Mouse (Mus musculus) NIH3T3 (cell line): Measurements from ENCODE around the gene Srd5a3.

Experiments
- DNase-seq: peaks from one replicate; pipeline ENCODE4 v3.0.0-alpha.2; 2012; ENCODE audit warnings: low read depth

The Srd5a3 gene

GRCm38 (mm10) chr5:76193075-76193474 is 53.0 kb downstream of the Srd5a3 start:
- no peak for DNase-seq

- peak; percentile 9 for DNase-seq
These were observed 54.4 kb downstream of the Srd5a3 start for GRCm38 (mm10) chr5:76194377-76194945.

- no peak for DNase-seq
These were observed 59.3 kb downstream of the Srd5a3 start for GRCm38 (mm10) chr5:76199346-76199745.

GRCm38 (mm10) chr5:76203171-76203570 is 63.1 kb downstream of the Srd5a3 start:
- DNase-seq: no peak
